Mouse (Mus musculus): Measurements from ENCODE around the gene Ppp1r21. TPM values are rescaled to one million over a fixed set of nuclear protein-coding genes. Genes with fewer than 3 reads are reported as not detected.
A peak's percentile ranks its signal among the peaks of the same experiment; 100 is the strongest.

Ppp1r21 gene
- total and polyA plus RNA-seq, 2 experiments from 2014 or later = 25.7 to 63.4 TPM

DNA sequence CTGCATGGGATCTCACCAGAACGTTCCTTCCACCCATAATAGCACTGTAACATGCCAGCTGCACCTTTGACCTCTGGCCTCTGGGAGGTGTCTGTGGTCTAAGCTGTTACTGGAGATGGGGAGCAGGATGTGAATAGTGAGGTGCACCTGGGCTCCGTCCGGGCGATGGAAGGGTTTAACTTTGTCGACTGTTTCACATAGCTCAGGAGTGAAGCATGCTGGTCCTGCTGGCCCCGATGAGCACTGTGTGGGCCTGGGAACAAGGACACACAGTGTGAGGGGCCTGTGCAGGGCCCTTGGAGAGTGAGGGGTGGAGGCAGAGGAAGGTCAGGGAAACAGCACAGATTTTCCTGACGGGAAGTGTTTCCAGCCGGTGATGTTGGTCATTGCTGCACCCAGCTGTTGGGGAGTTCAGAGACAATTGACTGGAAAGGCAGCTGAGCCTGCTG, 23.1 kb downstream of the Ppp1r21 start:
- 54% methylated on average over 8 of the region's 8 CpGs for WGBS
- Histone ChIP-seq H3K9ac (no peak overlapping the region), H3K4me1 (ENCODE audit: insufficient read depth) (no peaks in the 10 kb centered on the region), H3K9me3 (ENCODE audit: low read length) (no peaks in the 10 kb centered on the region), H3K27me3 (ENCODE audit: insufficient read depth, low read length) (no peaks in the 10 kb centered on the region), H3K4me2 (ENCODE audit: low read depth) (no peak overlapping the region), H3K4me3 (ENCODE audit: low read depth, low read length) (no peak overlapping the region), H3K27ac (ENCODE audit: low read depth, low read length) (no peak overlapping the region), H3K36me3 (ENCODE audit: insufficient read depth) (peaks cover 60% of the 10 kb centered on the region)
- no peak for TF ChIP-seq CTCF (IDR thresholded peaks at IDR 0.05; ENCODE audit: low read depth)
- no peak for ATAC-seq
- DNase-seq = no peak

DNA sequence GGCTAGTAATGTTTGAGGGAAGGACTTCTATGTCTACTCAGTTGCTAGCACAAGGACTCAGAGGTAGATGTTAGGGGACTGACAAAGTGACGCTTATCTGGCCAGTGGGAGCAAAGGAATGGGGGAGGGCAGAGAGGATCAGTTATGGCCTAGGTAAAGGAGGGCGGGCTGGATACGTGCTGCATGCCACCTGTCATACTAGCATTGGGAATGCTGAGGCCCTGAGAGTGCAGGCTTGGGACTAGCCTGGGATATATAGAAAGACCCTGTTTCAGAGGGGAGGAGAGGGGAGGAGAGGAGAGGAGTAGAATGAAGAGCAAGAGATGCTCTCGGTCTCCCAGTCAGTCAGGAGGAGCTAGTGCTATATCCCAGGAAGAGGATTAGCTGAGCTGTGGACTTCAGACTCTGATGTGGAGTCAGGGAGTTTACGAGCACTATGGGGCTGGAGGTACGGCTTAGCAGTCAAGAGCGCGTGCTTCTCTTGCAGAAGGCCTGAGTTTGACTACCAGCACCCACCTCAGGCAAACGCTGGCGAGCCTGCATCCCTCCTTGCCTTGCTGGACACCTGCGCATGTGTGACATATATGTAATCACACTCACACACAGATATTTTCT, 23.7 kb downstream of the Ppp1r21 start:
- no peak for TF ChIP-seq CTCF (IDR thresholded peaks at IDR 0.05; ENCODE audit: low read depth)
- Histone ChIP-seq H3K36me3 (ENCODE audit: insufficient read depth) (peaks cover 59% of the 10 kb centered on the region), H3K4me1 (ENCODE audit: insufficient read depth) (no peaks in the 10 kb centered on the region), H3K9ac (no peak overlapping the region), H3K27me3 (ENCODE audit: insufficient read depth, low read length) (no peaks in the 10 kb centered on the region), H3K27ac (ENCODE audit: low read depth, low read length) (no peak overlapping the region), H3K9me3 (ENCODE audit: low read length) (no peaks in the 10 kb centered on the region), H3K4me2 (ENCODE audit: low read depth) (no peak overlapping the region), H3K4me3 (ENCODE audit: low read depth, low read length) (no peak overlapping the region)
- no peak for ATAC-seq
- DNase-seq = no peak
- WGBS = 93% methylated on average over 11 of the region's 11 CpGs

DNA sequence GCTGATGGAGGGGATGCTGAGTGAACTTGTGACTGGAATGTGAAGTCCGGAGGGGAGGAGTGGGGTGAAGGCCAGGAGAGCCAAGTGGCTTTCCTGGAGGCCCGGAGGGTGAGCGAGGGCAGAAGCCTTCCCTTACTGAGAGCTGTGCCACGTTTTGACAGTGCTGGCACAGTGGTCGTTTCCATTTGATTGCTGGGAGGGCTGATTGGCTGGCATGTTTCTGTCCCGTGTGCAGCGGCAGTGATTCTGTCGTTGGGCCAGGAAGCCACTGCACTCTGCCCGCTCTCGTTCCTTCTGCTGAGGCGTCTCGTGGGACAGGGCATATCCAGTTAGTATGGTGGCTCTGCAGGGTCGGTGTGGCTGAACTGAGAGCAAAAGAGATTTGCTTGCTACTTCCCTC, 26.3 kb downstream of the Ppp1r21 start:
- no peak for ATAC-seq
- Histone ChIP-seq H3K4me1 (ENCODE audit: insufficient read depth) (no peaks in the 10 kb centered on the region), H3K9ac (no peak overlapping the region), H3K27me3 (ENCODE audit: insufficient read depth, low read length) (no peaks in the 10 kb centered on the region), H3K9me3 (ENCODE audit: low read length) (no peaks in the 10 kb centered on the region), H3K36me3 (ENCODE audit: insufficient read depth) (peaks cover 50% of the 10 kb centered on the region), H3K4me3 (ENCODE audit: low read depth, low read length) (no peak overlapping the region), H3K27ac (ENCODE audit: low read depth, low read length) (no peak overlapping the region), H3K4me2 (ENCODE audit: low read depth) (no peak overlapping the region)
- WGBS = 67% methylated on average over 13 of the region's 13 CpGs
- no peak for DNase-seq
- TF ChIP-seq CTCF (IDR thresholded peaks at IDR 0.05; ENCODE audit: low read depth) = no peak

DNA sequence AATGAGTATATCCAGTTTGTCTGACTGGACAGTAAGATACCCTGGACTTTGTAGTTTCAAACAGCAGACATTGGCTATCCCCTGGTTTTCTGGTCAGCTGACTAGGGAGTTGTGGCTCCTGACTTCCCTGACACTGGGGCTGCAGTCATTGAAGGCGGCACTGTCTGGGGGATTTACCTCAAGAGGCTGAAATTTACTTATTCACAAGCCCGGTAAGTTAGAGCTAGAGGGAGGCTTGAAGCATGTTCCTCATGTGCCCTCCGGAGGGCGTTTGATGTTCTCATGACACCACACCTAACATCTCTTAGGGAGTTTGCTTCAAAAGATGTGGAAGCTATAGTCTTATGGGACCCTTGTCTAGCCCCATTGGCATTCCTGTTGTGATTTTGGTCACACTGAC, 26.8 kb downstream of the Ppp1r21 start:
- peak; percentile 5; the same call in 1 of the 2 replicates for TF ChIP-seq CTCF (IDR thresholded peaks at IDR 0.05; ENCODE audit: low read depth)
- Histone ChIP-seq H3K27ac (ENCODE audit: low read depth, low read length) (no peak overlapping the region), H3K9me3 (ENCODE audit: low read length) (no peaks in the 10 kb centered on the region), H3K27me3 (ENCODE audit: insufficient read depth, low read length) (no peaks in the 10 kb centered on the region), H3K4me1 (ENCODE audit: insufficient read depth) (no peaks in the 10 kb centered on the region), H3K9ac (no peak overlapping the region), H3K4me3 (ENCODE audit: low read depth, low read length) (no peak overlapping the region), H3K36me3 (ENCODE audit: insufficient read depth) (peaks cover 55% of the 10 kb centered on the region), H3K4me2 (ENCODE audit: low read depth) (no peak overlapping the region)
- DNase-seq = no peak
- WGBS = 84% methylated on average over 4 of the region's 4 CpGs
- ATAC-seq = no peak

DNA sequence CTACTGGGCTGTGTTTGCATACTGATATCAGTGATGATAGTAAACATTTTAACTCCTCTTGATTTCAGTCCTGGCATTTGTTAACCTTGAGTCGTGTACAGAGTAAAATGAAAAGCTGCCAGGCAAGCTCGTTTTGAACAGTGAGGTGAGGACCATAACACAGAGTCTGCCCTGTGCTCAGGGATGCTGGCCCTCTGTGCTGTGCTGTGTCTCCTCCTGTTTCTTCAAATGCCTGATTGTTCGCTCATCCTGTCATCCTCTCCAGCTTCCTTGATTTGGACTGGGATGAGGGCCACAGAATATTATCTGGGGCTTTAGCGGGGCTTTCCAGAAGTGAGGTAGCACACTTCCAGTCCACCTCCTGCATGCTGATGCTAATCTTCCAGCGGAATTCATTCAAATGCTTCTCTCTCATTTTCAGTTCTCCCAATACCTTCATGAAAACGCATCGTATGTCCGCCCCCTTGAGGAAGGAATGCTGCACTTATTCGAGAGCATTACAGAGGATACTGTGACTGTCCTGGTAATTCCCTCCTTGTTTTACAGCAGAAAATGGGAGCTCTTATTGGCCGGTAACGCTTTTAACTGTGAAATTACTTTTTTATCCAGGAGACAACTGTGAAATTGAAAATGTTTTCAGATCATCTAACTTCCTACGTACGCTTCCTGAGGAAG, 28.4 kb downstream of the Ppp1r21 start:
- Histone ChIP-seq H3K9me3 (ENCODE audit: low read length) (no peaks in the 10 kb centered on the region), H3K36me3 (ENCODE audit: insufficient read depth) (peaks cover 52% of the 10 kb centered on the region), H3K4me2 (ENCODE audit: low read depth) (no peak overlapping the region), H3K27me3 (ENCODE audit: insufficient read depth, low read length) (no peaks in the 10 kb centered on the region), H3K4me1 (ENCODE audit: insufficient read depth) (no peaks in the 10 kb centered on the region), H3K27ac (ENCODE audit: low read depth, low read length) (no peak overlapping the region), H3K9ac (no peak overlapping the region), H3K4me3 (ENCODE audit: low read depth, low read length) (no peak overlapping the region)
- 35% methylated on average over 13 of the region's 13 CpGs for WGBS
- TF ChIP-seq CTCF (IDR thresholded peaks at IDR 0.05; ENCODE audit: low read depth) = peak; percentile 92
- DNase-seq (peak; percentile 81), ATAC-seq (peak; percentile 92)

DNA sequence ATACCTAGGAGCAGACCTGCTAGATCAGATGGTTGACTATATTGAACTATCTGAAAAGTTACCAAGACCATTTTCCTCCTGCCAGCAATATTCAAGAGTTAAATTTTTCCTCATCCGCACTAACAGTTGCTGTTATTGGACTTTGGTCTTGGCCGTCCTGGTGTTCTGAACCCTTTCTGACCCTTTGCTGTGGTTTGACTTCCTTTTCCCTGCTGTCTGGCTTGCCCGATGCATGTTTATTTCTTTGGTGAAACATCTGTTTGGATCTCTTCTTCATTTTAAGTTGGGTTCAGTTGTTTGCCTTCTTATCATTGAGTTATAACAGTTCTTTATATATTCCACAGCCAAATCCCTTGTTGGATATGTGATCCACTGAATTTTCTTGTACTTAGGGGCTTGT, 33.7 kb downstream of the Ppp1r21 start:
- H3K27me3 ChIP-seq (ENCODE audit: insufficient read depth, low read length) = no peaks in the 10 kb centered on the region
- no peak for TF ChIP-seq CTCF (IDR thresholded peaks at IDR 0.05; ENCODE audit: low read depth)
- no peak overlapping the region for H3K4me2 ChIP-seq (ENCODE audit: low read depth)
- no peaks in the 10 kb centered on the region for H3K9me3 ChIP-seq (ENCODE audit: low read length)
- DNase-seq = no peak
- no peak overlapping the region for H3K27ac ChIP-seq (ENCODE audit: low read depth, low read length)
- WGBS = 88% methylated on average over 3 of the region's 3 CpGs
- ATAC-seq = no peak
- no peak overlapping the region for H3K9ac ChIP-seq
- H3K4me1 ChIP-seq (ENCODE audit: insufficient read depth) = no peaks in the 10 kb centered on the region
- H3K4me3 ChIP-seq (ENCODE audit: low read depth, low read length) = no peak overlapping the region
- H3K36me3 ChIP-seq (ENCODE audit: insufficient read depth) = peaks cover 40% of the 10 kb centered on the region

DNA sequence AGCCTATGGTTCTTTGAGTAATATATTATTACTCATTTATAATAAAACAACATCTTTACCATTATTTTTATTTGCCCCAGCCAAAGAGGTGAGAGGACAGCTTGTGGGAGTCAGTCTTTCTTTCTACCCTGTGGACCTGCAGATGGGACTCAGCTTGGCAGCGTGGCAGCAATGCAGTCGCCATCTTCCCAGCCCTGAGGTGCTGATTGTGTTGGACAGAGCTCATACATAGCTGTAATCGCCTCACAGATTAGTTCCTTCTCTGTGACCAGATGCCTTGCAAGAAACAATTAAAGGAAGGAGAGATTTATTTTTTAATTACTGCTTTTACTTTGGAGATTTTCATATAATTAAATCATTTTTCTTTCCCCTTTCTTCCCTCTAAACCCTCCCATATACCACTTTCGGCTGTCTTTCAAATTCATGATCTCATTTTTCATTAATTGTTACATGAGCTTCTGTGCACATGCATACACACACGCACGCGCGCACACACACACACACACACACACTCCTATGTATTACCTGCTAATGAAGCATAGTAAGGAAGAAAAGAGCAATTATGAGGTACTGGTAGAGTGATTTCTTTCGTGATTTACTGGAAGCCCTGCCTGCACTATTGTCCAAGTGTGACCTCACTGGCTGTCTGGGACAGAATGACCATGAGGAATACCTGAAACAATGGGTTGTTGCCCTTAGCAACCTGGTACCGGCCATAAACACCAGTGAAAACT, 40.1 kb downstream of the Ppp1r21 start:
- no peak; the same call in 1 of the 2 replicates for ATAC-seq
- Histone ChIP-seq H3K4me3 (ENCODE audit: low read depth, low read length) (no peak overlapping the region), H3K9ac (no peak overlapping the region), H3K27me3 (ENCODE audit: insufficient read depth, low read length) (no peaks in the 10 kb centered on the region), H3K4me1 (ENCODE audit: insufficient read depth) (no peaks in the 10 kb centered on the region), H3K36me3 (ENCODE audit: insufficient read depth) (peaks cover 65% of the 10 kb centered on the region), H3K27ac (ENCODE audit: low read depth, low read length) (no peak overlapping the region), H3K9me3 (ENCODE audit: low read length) (no peaks in the 10 kb centered on the region), H3K4me2 (ENCODE audit: low read depth) (no peak overlapping the region)
- DNase-seq = no peak
- TF ChIP-seq CTCF (IDR thresholded peaks at IDR 0.05; ENCODE audit: low read depth) = no peak
- 46% methylated on average over 10 of the region's 10 CpGs for WGBS
